Mouse (Mus musculus): ENCODE data around the gene Gtf2ird1. TPM values are rescaled to one million over a fixed set of nuclear protein-coding genes. Genes with fewer than 3 reads are reported as not detected.
A peak's percentile ranks its signal among the peaks of the same experiment; 100 is the strongest.

The Gtf2ird1 gene
- total and polyA plus RNA-seq, 3 experiments, result 13.4 to 26.4 (median 23.8) TPM

GRCm38 (mm10) chr5:134312691-134313450, 143.6 kb downstream of the Gtf2ird1 start:
- Histone ChIP-seq H3K4me1 (ENCODE audit: control insufficient read depth, insufficient read depth, low read length) (peaks cover 5% of the 10 kb centered on the region), H3K79me2 (replicated peaks; ENCODE audit: control insufficient read depth, insufficient read depth, low read length) (0 out of 2 replicates have a peak, but pooled peaks cover 2% of the 10 kb centered on the region), H3K9ac (ENCODE audit: low read depth, low read length) (peak overlapping the region; percentile 49), H3K36me3 (ENCODE audit: control insufficient read depth, insufficient read depth, low read length) (peaks cover 2% of the 10 kb centered on the region), H3K27me3 (ENCODE audit: control insufficient read depth, insufficient read depth, low read length) (no peaks in the 10 kb centered on the region), H3K4me3 (peak overlapping the region; percentile 87), H3K27ac (peak overlapping the region; percentile 97)
- peak; percentile 39 to 45 for DNase-seq
- WGBS, result 8% methylated on average over 19 of the region's 19 CpGs
- intact Hi-C loops (cut with DNase I), result no loop called here
- TF ChIP-seq CTCF (IDR thresholded peaks at IDR 0.05) (no peak), POLR2A (IDR thresholded peaks at IDR 0.05; ENCODE audit: insufficient read depth, low read depth, low read length) (no peak; the same call in 1 of the 2 replicates), EP300 (IDR thresholded peaks at IDR 0.05; ENCODE audit: insufficient read depth, low read depth, low read length) (no peak)

DNA sequence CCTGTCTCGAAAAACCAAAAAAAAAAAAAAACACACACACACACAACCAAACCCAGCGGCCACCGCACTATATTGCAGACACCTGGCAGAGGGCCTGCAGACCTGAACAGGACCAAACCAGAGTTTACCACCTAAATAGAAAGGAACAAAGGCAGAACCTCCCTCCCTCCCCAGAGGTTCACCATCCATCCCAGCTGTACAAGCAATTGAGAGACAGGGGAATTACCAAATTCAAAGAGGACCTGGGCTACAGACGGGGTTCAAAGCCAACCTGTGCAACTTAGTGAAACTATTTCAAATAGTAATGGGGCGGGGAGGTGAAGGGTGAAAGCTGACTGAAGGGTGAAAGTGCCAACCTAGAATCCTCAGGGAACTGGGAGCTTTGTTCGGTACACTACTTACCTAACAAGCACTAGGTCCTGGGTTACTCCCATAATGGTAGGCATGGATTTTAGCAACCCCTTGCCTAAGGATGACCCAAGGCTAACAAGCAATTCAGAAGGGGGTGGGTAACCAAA, 144.6 kb downstream of the Gtf2ird1 start:
- DNase-seq, result no peak
- Histone ChIP-seq H3K27me3 (ENCODE audit: control insufficient read depth, insufficient read depth, low read length) (no peaks in the 10 kb centered on the region), H3K9ac (ENCODE audit: low read depth, low read length) (0 out of 2 replicates have a peak overlapping the region, but pooled peaks have one; percentile 26), H3K4me3 (no peak overlapping the region), H3K36me3 (ENCODE audit: control insufficient read depth, insufficient read depth, low read length) (peaks cover 2% of the 10 kb centered on the region), H3K79me2 (replicated peaks; ENCODE audit: control insufficient read depth, insufficient read depth, low read length) (peaks cover 2% of the 10 kb centered on the region; the same call in 1 of the 2 replicates), H3K27ac (peak overlapping the region; percentile 97), H3K4me1 (ENCODE audit: control insufficient read depth, insufficient read depth, low read length) (peaks cover 6% of the 10 kb centered on the region)
- 42% methylated on average over 6 of the region's 6 CpGs for WGBS
- intact Hi-C loops (cut with DNase I), result no loop called here
- TF ChIP-seq EP300 (IDR thresholded peaks at IDR 0.05; ENCODE audit: insufficient read depth, low read depth, low read length) (no peak), POLR2A (IDR thresholded peaks at IDR 0.05; ENCODE audit: insufficient read depth, low read depth, low read length) (no peak), CTCF (IDR thresholded peaks at IDR 0.05) (no peak)

GRCm38 (mm10) chr5:134310201-134310600, 146.3 kb downstream of the Gtf2ird1 start:
- Histone ChIP-seq H3K36me3 (ENCODE audit: control insufficient read depth, insufficient read depth, low read length) (no peaks in the 10 kb centered on the region; the same call in none of the 2 replicates), H3K27me3 (ENCODE audit: control insufficient read depth, insufficient read depth, low read length) (no peaks in the 10 kb centered on the region), H3K79me2 (replicated peaks; ENCODE audit: control insufficient read depth, insufficient read depth, low read length) (peaks cover 6% of the 10 kb centered on the region), H3K4me1 (ENCODE audit: control insufficient read depth, insufficient read depth, low read length) (peaks cover 7% of the 10 kb centered on the region), H3K27ac (no peak overlapping the region), H3K4me3 (no peak overlapping the region), H3K9ac (ENCODE audit: low read depth, low read length) (no peak overlapping the region)
- 86% methylated on average over 9 of the region's 9 CpGs for WGBS
- no peak for DNase-seq
- no peak for TF ChIP-seq POLR2A (IDR thresholded peaks at IDR 0.05; ENCODE audit: insufficient read depth, low read depth, low read length)
- TF ChIP-seq EP300 (IDR thresholded peaks at IDR 0.05; ENCODE audit: insufficient read depth, low read depth, low read length), result no peak
- no peak for TF ChIP-seq CTCF (IDR thresholded peaks at IDR 0.05)
- intact Hi-C loops (cut with DNase I), result no loop called here

- Histone ChIP-seq H3K36me3 (ENCODE audit: control insufficient read depth, insufficient read depth, low read length) (no peaks in the 10 kb centered on the region; the same call in none of the 2 replicates), H3K27ac (no peak overlapping the region), H3K79me2 (replicated peaks; ENCODE audit: control insufficient read depth, insufficient read depth, low read length) (peaks cover 7% of the 10 kb centered on the region), H3K4me3 (no peak overlapping the region), H3K4me1 (ENCODE audit: control insufficient read depth, insufficient read depth, low read length) (peaks cover 9% of the 10 kb centered on the region), H3K27me3 (ENCODE audit: control insufficient read depth, insufficient read depth, low read length) (no peaks in the 10 kb centered on the region), H3K9ac (ENCODE audit: low read depth, low read length) (no peak overlapping the region)
- WGBS, result 100% methylated on average over 1 of the region's 1 CpGs
- DNase-seq, result no peak
- intact Hi-C loops (cut with DNase I), result loop anchor here (5.0 kb wide), 1 partner anchor 33 kb away; no protein-coding TSS in a partner anchor
- TF ChIP-seq POLR2A (IDR thresholded peaks at IDR 0.05; ENCODE audit: insufficient read depth, low read depth, low read length) (no peak), EP300 (IDR thresholded peaks at IDR 0.05; ENCODE audit: insufficient read depth, low read depth, low read length) (no peak), CTCF (IDR thresholded peaks at IDR 0.05) (no peak)
These were observed 147.2 kb downstream of the Gtf2ird1 start for GRCm38 (mm10) chr5:134309345-134309744.

Small RNA genes within 50 kb of the gene (microRNA-seq; reads per million reads assigned to microRNA genes)
- gene Gm26340 (0 reads per million in 2 experiments), gene Mir3965 (0 reads per million in 2 experiments)

Other genes starting within 250 kb of the Gtf2ird1 start
- 1 to 10 TPM; 6.7 to 8.2 TPM for gene Ncf1, start 227.1 kb downstream of the Gtf2ird1 start, total RNA-seq (2021)
- 3.4 and 5.7 TPM in 2 replicates for gene Ncf1, start 227.1 kb downstream of the Gtf2ird1 start, polyA plus RNA-seq (2012; rRNA removed)
- gene Gtf2i, start 142.0 kb downstream of the Gtf2ird1 start, total RNA-seq (2021), result 100 to 1,000 TPM; 187 to 210 TPM
- gene Gtf2i, start 142.0 kb downstream of the Gtf2ird1 start, polyA plus RNA-seq (2012; rRNA removed), result 67.8 and 87.4 TPM in 2 replicates
- 1 to 10 TPM; 7.0 to 8.0 TPM for gene Clip2, start 95.7 kb upstream of the Gtf2ird1 start, total RNA-seq (2021)
- 6.2 and 9.8 TPM in 2 replicates for gene Clip2, start 95.7 kb upstream of the Gtf2ird1 start, polyA plus RNA-seq (2012; rRNA removed)
- not detected for gene Syna, start 103.5 kb upstream of the Gtf2ird1 start, total RNA-seq (2021)
- gene Syna, start 103.5 kb upstream of the Gtf2ird1 start, polyA plus RNA-seq (2012; rRNA removed), result not detected in 2 replicates
- 10 to 100 TPM; 21.0 to 24.6 TPM for gene Rfc2, start 124.7 kb upstream of the Gtf2ird1 start, total RNA-seq (2021)
- gene Rfc2, start 124.7 kb upstream of the Gtf2ird1 start, polyA plus RNA-seq (2012; rRNA removed), result 32.5 and 44.8 TPM in 2 replicates
- 1 to 10 TPM; 1.1 to 1.6 TPM for gene Lat2, start 158.3 kb upstream of the Gtf2ird1 start, total RNA-seq (2021)
- gene Lat2, start 158.3 kb upstream of the Gtf2ird1 start, polyA plus RNA-seq (2012; rRNA removed), result 2.0 and 3.3 TPM in 2 replicates
- 100 to 1,000 TPM; 126 to 137 TPM for gene Eif4h, start 182.8 kb upstream of the Gtf2ird1 start, total RNA-seq (2021)
- 131 and 179 TPM in 2 replicates for gene Eif4h, start 182.8 kb upstream of the Gtf2ird1 start, polyA plus RNA-seq (2012; rRNA removed)
- gene Limk1, start 231.9 kb upstream of the Gtf2ird1 start, total RNA-seq (2021), result 1 to 10 TPM; 4.0 to 5.0 TPM
- 7.3 and 8.1 TPM in 2 replicates for gene Limk1, start 231.9 kb upstream of the Gtf2ird1 start, polyA plus RNA-seq (2012; rRNA removed)

Data from heart, adult 2 months (tissue).